Mouse (Mus musculus) heart, embryonic 14.5 days (tissue): ENCODE measurements around the gene Sp140. TPM values are rescaled to one million over a fixed set of nuclear protein-coding genes. Genes with fewer than 3 reads are reported as not detected.
"Not testable (repeated sequence)": the region's sequence is repeated elsewhere in the genome, so short reads cannot be mapped to it uniquely, and the experiment has no call there.

Experiments used
- ATAC-seq: fragments of 200-750 bp; cut with Nextera tagmentation; 2 replicates; pipeline ENCODE4 v1.8.0; 2017; ENCODE audit warnings: low read depth, moderate TSS enrichment; ENCODE audit not compliant: insufficient number of reproducible peaks, insufficient read depth, low FRiP score
- H3K27ac ChIP-seq, 2 experiments: fragments of 200-500 bp in 1 of 2; fragments of 300-500 bp in 1 of 2; sonication (generic) in 1 of 2; replicated peaks in 1 of 2; 2 replicates each; pipeline ENCODE4 v1.5.1; 2012 to 2014; ENCODE audit warnings: low read depth in 2 of 2, low read length in 2 of 2, control low read depth in 1 of 2, mild to moderate bottlenecking in 1 of 2, mixed read lengths in 1 of 2; ENCODE audit not compliant: control insufficient read depth in 1 of 2, insufficient read depth in 1 of 2
- H3K27me3 ChIP-seq: fragments of 300-500 bp; sonication (generic); 2 replicates; pipeline ENCODE4 v1.6.1; 2014; ENCODE audit warnings: mild to moderate bottlenecking, low read length, control low read depth; ENCODE audit not compliant: control insufficient read depth, insufficient read depth
- H3K36me3 ChIP-seq: fragments of 300-500 bp; sonication (generic); 2 replicates; pipeline ENCODE4 v1.6.1; 2014; ENCODE audit warnings: mild to moderate bottlenecking, control low read depth, low read length, mixed read lengths; ENCODE audit not compliant: control insufficient read depth, insufficient read depth
- H3K4me1 ChIP-seq, 2 experiments: fragments of 200-500 bp in 1 of 2; fragments of 300-500 bp in 1 of 2; sonication (generic) in 1 of 2; 2 replicates each; pipeline ENCODE4 v1.6.1; 2012 to 2014; ENCODE audit warnings: low read length in 2 of 2, control low read depth in 1 of 2, mixed read lengths in 1 of 2; ENCODE audit not compliant: control insufficient read depth in 2 of 2, insufficient read depth in 2 of 2
- H3K4me2 ChIP-seq: fragments of 300-500 bp; sonication (generic); 2 replicates; pipeline ENCODE4 v1.6.1; 2014; ENCODE audit warnings: mild to moderate bottlenecking, low read length
- H3K4me3 ChIP-seq, 2 experiments: fragments of 200-500 bp in 1 of 2; fragments of 300-500 bp in 1 of 2; sonication (generic) in 1 of 2; 2 replicates each; pipeline ENCODE4 v1.5.1; 2012 to 2014; ENCODE audit warnings: low read length in 2 of 2, mild to moderate bottlenecking in 2 of 2, control low read depth in 1 of 2, low read depth in 1 of 2, moderate library complexity in 1 of 2; ENCODE audit not compliant: control insufficient read depth in 1 of 2, insufficient read depth in 1 of 2
- H3K9ac ChIP-seq: fragments of 300-500 bp; sonication (generic); 2 replicates; pipeline ENCODE4 v1.6.1; 2014; ENCODE audit warnings: mild to moderate bottlenecking, low read length
- H3K9me3 ChIP-seq: fragments of 300-500 bp; sonication (generic); 2 replicates; pipeline ENCODE4 v1.6.1; 2016; ENCODE audit warnings: low read length, control low read depth; ENCODE audit not compliant: control insufficient read depth
- WGBS: fragments of 180-500 bp; shearing (Covaris S2); extraction: QIAGEN DNeasy Blood & Tissue Kit; methylation state at CpG from one replicate; pipeline ENCODE4 v1.1.7; 2014; 5-methylcytosine and 5-hydroxymethylcytosine counted together
- polyA plus RNA-seq: library from polyadenylated mRNA; unstranded; fragments of >200 nt; fragmentation: Nextera tagmentation; extraction: Ambion mirVana; gene quantifications from 2 replicates; pipeline ENCODE4 v1.2.1, GENCODE M21; 2014

The Sp140 gene
- polyA plus RNA-seq: 1.6 and 1.8 TPM in 2 replicates

- H3K4me1 ChIP-seq, H3K27me3 ChIP-seq, H3K4me3 ChIP-seq, H3K9ac ChIP-seq, H3K36me3 ChIP-seq, H3K9me3 ChIP-seq, ATAC-seq, H3K27ac ChIP-seq: not testable (repeated sequence)
- H3K4me2 ChIP-seq: 0 out of 2 replicates have a peak within 1 kb of the TSS, but pooled peaks have one; percentile 31
- no CpG with 5 or more reads among the region's 5 CpGs for WGBS
Measured at GRCm38 (mm10) chr1:85600078-85600477, at the start of gene Sp140. TSS of gene Sp140 (plus strand) at chr1:85600378.

- H3K4me1 ChIP-seq, H3K9ac ChIP-seq, H3K27ac ChIP-seq, H3K9me3 ChIP-seq, H3K27me3 ChIP-seq, H3K4me3 ChIP-seq, H3K36me3 ChIP-seq, H3K4me2 ChIP-seq, ATAC-seq: not testable (repeated sequence)
- 72% methylated on average over 4 of the region's 4 CpGs for WGBS
Measured at GRCm38 (mm10) chr1:85555261-85555660, 44.9 kb upstream of the Sp140 start.

DNA sequence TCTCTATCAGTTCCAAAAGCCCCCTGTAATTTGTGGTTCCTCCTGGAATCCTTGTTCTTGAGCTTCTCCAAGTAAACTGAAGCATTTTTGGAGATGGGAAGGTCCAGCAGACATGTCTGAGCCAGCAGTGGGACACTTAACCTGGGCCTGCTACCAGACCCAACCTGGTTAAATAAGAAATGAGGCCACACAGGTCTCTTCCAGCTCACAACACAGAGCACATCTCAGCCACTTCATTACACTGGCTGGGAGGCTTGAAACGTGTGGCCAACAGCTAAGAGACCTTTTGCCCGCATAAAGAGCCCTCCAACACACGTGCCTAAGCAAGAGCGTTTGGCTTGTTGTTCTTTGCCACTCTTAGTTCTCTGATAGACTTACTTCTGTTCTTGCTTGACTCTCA, 26.6 kb upstream of the Sp140 start:
- 66% methylated on average over 4 of the region's 4 CpGs for WGBS
- not testable (repeated sequence) for H3K27ac ChIP-seq, H3K4me3 ChIP-seq, H3K4me2 ChIP-seq, H3K36me3 ChIP-seq, ATAC-seq, H3K27me3 ChIP-seq, H3K9me3 ChIP-seq, H3K4me1 ChIP-seq, H3K9ac ChIP-seq

GRCm38 (mm10) chr1:85575376-85575775, 24.8 kb upstream of the Sp140 start, which contains the start of gene G530012D18Rik:
TSS of gene G530012D18Rik (plus strand) at chr1:85575676.
- H3K9me3 ChIP-seq, H3K4me2 ChIP-seq, H3K4me3 ChIP-seq, H3K27me3 ChIP-seq, H3K27ac ChIP-seq, H3K9ac ChIP-seq, ATAC-seq, H3K4me1 ChIP-seq, H3K36me3 ChIP-seq: not testable (repeated sequence)
- WGBS: 51% methylated on average over 2 of the region's 3 CpGs

- not testable (repeated sequence) for H3K4me1 ChIP-seq, H3K36me3 ChIP-seq, ATAC-seq, H3K27me3 ChIP-seq, H3K4me2 ChIP-seq, H3K9ac ChIP-seq, H3K4me3 ChIP-seq, H3K9me3 ChIP-seq, H3K27ac ChIP-seq
- WGBS: 38% methylated on average over 3 of the region's 3 CpGs
Measured at GRCm38 (mm10) chr1:85578372-85579010, 21.7 kb upstream of the Sp140 start.

- H3K36me3 ChIP-seq, H3K27me3 ChIP-seq, H3K27ac ChIP-seq, ATAC-seq, H3K9me3 ChIP-seq, H3K4me2 ChIP-seq, H3K9ac ChIP-seq, H3K4me3 ChIP-seq, H3K4me1 ChIP-seq: not testable (repeated sequence)
- WGBS: 56% methylated on average over 6 of the region's 7 CpGs
Measured at GRCm38 (mm10) chr1:85579199-85580147, 20.7 kb upstream of the Sp140 start.

DNA sequence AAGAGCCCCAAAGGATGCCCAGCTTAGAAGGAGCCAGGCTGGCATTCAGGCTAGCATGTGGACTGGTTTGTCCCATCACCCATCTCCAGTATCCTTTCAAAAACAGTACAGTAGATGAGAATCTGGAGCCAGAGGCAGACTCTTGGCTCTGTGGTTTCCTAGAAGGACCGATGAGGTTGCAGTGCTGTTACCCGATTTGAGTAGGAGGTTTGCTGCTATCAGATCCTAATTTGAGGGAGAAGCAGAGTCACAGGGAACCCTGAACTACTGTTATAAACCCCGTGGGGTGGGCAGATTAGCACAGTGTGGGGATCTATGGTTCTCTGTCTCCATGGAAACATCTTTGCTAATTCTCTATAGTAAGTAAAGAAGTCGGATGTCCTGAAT, 20.0 kb upstream of the Sp140 start:
- not testable (repeated sequence) for H3K4me1 ChIP-seq, H3K9ac ChIP-seq, H3K27me3 ChIP-seq, H3K27ac ChIP-seq, H3K9me3 ChIP-seq, H3K4me3 ChIP-seq, H3K36me3 ChIP-seq, H3K4me2 ChIP-seq
- 71% methylated on average over 2 of the region's 4 CpGs for WGBS
- peak; percentile 56 for ATAC-seq
